Mouse (Mus musculus) CH12.LX (cell line): ENCODE measurements around the gene Zfp451. TPM values are rescaled to one million over a fixed set of nuclear protein-coding genes. Genes with fewer than 3 reads are reported as not detected.

Experiments
- DNase-seq: peaks from one replicate; pipeline ENCODE4 v3.0.0-alpha.2; 2013; ENCODE audit errors: extremely low read depth
- H3K27ac ChIP-seq: 2 replicates; pipeline ENCODE4 v1.5.1; 2012; ENCODE audit warnings: low read depth, mild to moderate bottlenecking, control low read depth, moderate library complexity; ENCODE audit not compliant: insufficient read depth
- H3K27me3 ChIP-seq: replicated peaks from 2 replicates; pipeline ENCODE3; 2012; ENCODE audit warnings: inconsistent platforms
- H3K36me3 ChIP-seq, 2 experiments: replicated peaks in 1 of 2; 2 replicates each; pipeline versions ENCODE3 to v1.6.1; 2012; ENCODE audit warnings: inconsistent platforms in 1 of 2, low read length in 1 of 2, mild to moderate bottlenecking in 1 of 2, mixed read lengths in 1 of 2, moderate library complexity in 1 of 2; ENCODE audit not compliant: control insufficient read depth in 1 of 2, insufficient read depth in 1 of 2
- H3K4me1 ChIP-seq, 2 experiments: 2 replicates each; pipeline ENCODE4 v1.6.1; 2012; ENCODE audit warnings: inconsistent platforms in 1 of 2, moderate library complexity in 1 of 2; ENCODE audit not compliant: insufficient read depth in 2 of 2, control insufficient read depth in 1 of 2
- H3K4me2 ChIP-seq: 2 replicates; pipeline ENCODE4 v1.6.1; 2012; ENCODE audit warnings: low read depth, mild to moderate bottlenecking, control low read depth; ENCODE audit not compliant: poor library complexity, insufficient read depth, severe bottlenecking
- H3K4me3 ChIP-seq, 3 experiments: fragments of 150-350 bp in 1 of 3; sonication (generic) in 1 of 3; replicated peaks in 1 of 3; 2 replicates each; pipeline versions ENCODE3 to v1.5.1; 2011 to 2012; ENCODE audit warnings: low read depth in 2 of 3, low read length in 2 of 3, mild to moderate bottlenecking in 2 of 3, moderate library complexity in 2 of 3, control low read depth in 1 of 3, improper control_type of control experiment in 1 of 3, inconsistent platforms in 1 of 3, mixed read lengths in 1 of 3; ENCODE audit not compliant: poor library complexity in 1 of 3
- H3K79me2 ChIP-seq: replicated peaks from 2 replicates; pipeline ENCODE4 v1.6.1; 2012; ENCODE audit warnings: mild to moderate bottlenecking, moderate library complexity; ENCODE audit not compliant: control insufficient read depth, poor library complexity, insufficient read depth, severe bottlenecking; ENCODE audit errors: extremely low read depth
- H3K9ac ChIP-seq: 2 replicates; pipeline ENCODE4 v1.6.1; 2012; ENCODE audit warnings: low read depth, mild to moderate bottlenecking, control low read depth, moderate library complexity; ENCODE audit not compliant: insufficient read depth
- H3K9me3 ChIP-seq: replicated peaks from 2 replicates; pipeline ENCODE3; 2012; ENCODE audit warnings: low read length, inconsistent platforms, mixed read lengths
- BHLHE40 ChIP-seq: IDR thresholded peaks from 2 replicates; pipeline ENCODE4 v1.6.1; 2011; ENCODE audit warnings: mild to moderate bottlenecking, low read depth, low read length, improper control_type of control experiment
- CTCF ChIP-seq, 2 experiments: IDR thresholded peaks in 1 of 2; conservative IDR thresholded peaks in 1 of 2; 2 replicates each; pipeline ENCODE4 v1.5.1; 2011 to 2012; ENCODE audit warnings: low read depth in 2 of 2, low read length in 2 of 2, improper control_type of control experiment in 1 of 2, inconsistent platforms in 1 of 2, mild to moderate bottlenecking in 1 of 2, moderate library complexity in 1 of 2
- E2F4 ChIP-seq: IDR thresholded peaks from 2 replicates; pipeline ENCODE4 v1.6.1; 2011; ENCODE audit warnings: low read depth, low read length, improper control_type of control experiment; ENCODE audit not compliant: insufficient replicate concordance
- ELF1 ChIP-seq: IDR thresholded peaks from 2 replicates; pipeline ENCODE4 v1.6.1; 2014; ENCODE audit warnings: low read depth, mild to moderate bottlenecking, inconsistent platforms, low read length, improper control_type of control experiment
- EP300 ChIP-seq: IDR thresholded peaks from 2 replicates; pipeline ENCODE4 v1.6.1; 2011; ENCODE audit warnings: low read length, improper control_type of control experiment
- ETS1 ChIP-seq: conservative IDR thresholded peaks from 2 replicates; pipeline ENCODE4 v1.6.1; 2012; ENCODE audit warnings: low read depth, mild to moderate bottlenecking, inconsistent platforms, low read length, improper control_type of control experiment, moderate library complexity
- KAT2A ChIP-seq: IDR thresholded peaks from 2 replicates; pipeline ENCODE4 v1.6.1; 2012; ENCODE audit warnings: low read length, improper control_type of control experiment, inconsistent platforms; ENCODE audit not compliant: insufficient replicate concordance
- MAFK ChIP-seq: IDR thresholded peaks from 2 replicates; pipeline ENCODE4 v1.6.1; 2011; ENCODE audit warnings: low read length, improper control_type of control experiment; ENCODE audit not compliant: insufficient replicate concordance
- MAZ ChIP-seq: IDR thresholded peaks from 2 replicates; pipeline ENCODE4 v1.6.1; 2012; ENCODE audit warnings: low read depth, mild to moderate bottlenecking, inconsistent platforms, low read length, improper control_type of control experiment, moderate library complexity
- MEF2A ChIP-seq: IDR thresholded peaks from 2 replicates; pipeline ENCODE4 v1.6.1; 2014; ENCODE audit warnings: low read depth, mild to moderate bottlenecking, inconsistent platforms, low read length, improper control_type of control experiment, borderline replicate concordance
- MXI1 ChIP-seq: IDR thresholded peaks from 2 replicates; pipeline ENCODE4 v1.6.1; 2011; ENCODE audit warnings: mild to moderate bottlenecking, low read depth, low read length, improper control_type of control experiment
- MYC ChIP-seq: IDR thresholded peaks from 2 replicates; pipeline ENCODE4 v1.6.1; 2011; ENCODE audit warnings: low read depth, mild to moderate bottlenecking, improper control_type of control experiment, low read length
- NELFE ChIP-seq: IDR thresholded peaks from 2 replicates; pipeline ENCODE4 v1.6.1; 2011; ENCODE audit warnings: low read depth, low read length, improper control_type of control experiment
- NRF1 ChIP-seq: IDR thresholded peaks from 2 replicates; pipeline ENCODE4 v1.6.1; 2014; ENCODE audit warnings: low read depth, mild to moderate bottlenecking, inconsistent platforms, low read length, improper control_type of control experiment, moderate library complexity
- POLR2A ChIP-seq: IDR thresholded peaks from 2 replicates; pipeline ENCODE4 v1.6.1; 2011; ENCODE audit warnings: low read depth, mild to moderate bottlenecking, improper control_type of control experiment, low read length
- POLR2AphosphoS2 ChIP-seq: IDR thresholded peaks from 2 replicates; pipeline ENCODE4 v1.6.1; 2011; ENCODE audit warnings: low read depth, low read length, improper control_type of control experiment
- RAD21 ChIP-seq: IDR thresholded peaks from 2 replicates; pipeline ENCODE4 v1.6.1; 2011; ENCODE audit warnings: low read depth, mild to moderate bottlenecking, low read length, improper control_type of control experiment, moderate library complexity
- SIN3A ChIP-seq: IDR thresholded peaks from 2 replicates; pipeline ENCODE4 v1.6.1; 2012; ENCODE audit warnings: low read length, improper control_type of control experiment, inconsistent platforms
- TCF12 ChIP-seq: IDR thresholded peaks from 2 replicates; pipeline ENCODE4 v1.6.1; 2014; ENCODE audit warnings: low read depth, mild to moderate bottlenecking, inconsistent platforms, low read length, improper control_type of control experiment
- USF2 ChIP-seq: conservative IDR thresholded peaks from 2 replicates; pipeline ENCODE4 v1.6.1; 2011; ENCODE audit warnings: low read depth, low read length, improper control_type of control experiment
- ZC3H11A ChIP-seq: IDR thresholded peaks from 2 replicates; pipeline ENCODE4 v1.6.1; 2012; ENCODE audit warnings: low read depth, mild to moderate bottlenecking, inconsistent platforms, low read length, improper control_type of control experiment
- ZKSCAN1 ChIP-seq: IDR thresholded peaks from 2 replicates; pipeline ENCODE4 v1.6.1; 2012; ENCODE audit warnings: low read depth, inconsistent platforms, low read length, improper control_type of control experiment, borderline replicate concordance
- ZMIZ1 ChIP-seq: IDR thresholded peaks from 2 replicates; pipeline ENCODE4 v1.6.1; 2012; ENCODE audit warnings: low read depth, mild to moderate bottlenecking, inconsistent platforms, low read length, improper control_type of control experiment
- ZNF384 ChIP-seq: IDR thresholded peaks from 2 replicates; pipeline ENCODE4 v1.6.1; 2012; ENCODE audit warnings: low read depth, low read length, improper control_type of control experiment, inconsistent platforms
- dilution Hi-C: fragments of 300-500 bp; cut with MboI; formaldehyde crosslinking; loops from 2 replicates; pipeline ENCODE4 v1.14.3; 2020; ENCODE audit warnings: low sequenced_read_pairs; ENCODE audit not compliant: extremely low pct_unique_long_range_greater_than_20kb, extremely low pct_ligation_motif_present
- in situ Hi-C: fragments of 300-500 bp; cut with MboI; formaldehyde crosslinking; loops from 3 replicates; pipeline ENCODE4 v1.14.3; 2019; ENCODE audit warnings: low sequenced_read_pairs, low pct_ligation_motif_present, low pct_unique_long_range_greater_than_20kb, mixed read lengths
- polyA plus RNA-seq: library from polyadenylated mRNA; unstranded; fragments of >175 nt; gene quantifications from 2 replicates; pipeline ENCODE4 v1.2.1, GENCODE M21; 2012; ENCODE audit warnings: low read depth; ENCODE audit not compliant: insufficient read length
- total RNA-seq, 2 experiments: library from RNA; depleted of rRNA; stranded (reverse); fragments of 300-350 nt in 1 of 2; fragments of >200 nt in 1 of 2; gene quantifications; 2 replicates each; pipeline ENCODE4 v1.2.3; 2012 to 2014

Gene Zfp451
- total and polyA plus RNA-seq, 3 experiments: 13.9 to 23.0 (median 20.5) TPM

DNA sequence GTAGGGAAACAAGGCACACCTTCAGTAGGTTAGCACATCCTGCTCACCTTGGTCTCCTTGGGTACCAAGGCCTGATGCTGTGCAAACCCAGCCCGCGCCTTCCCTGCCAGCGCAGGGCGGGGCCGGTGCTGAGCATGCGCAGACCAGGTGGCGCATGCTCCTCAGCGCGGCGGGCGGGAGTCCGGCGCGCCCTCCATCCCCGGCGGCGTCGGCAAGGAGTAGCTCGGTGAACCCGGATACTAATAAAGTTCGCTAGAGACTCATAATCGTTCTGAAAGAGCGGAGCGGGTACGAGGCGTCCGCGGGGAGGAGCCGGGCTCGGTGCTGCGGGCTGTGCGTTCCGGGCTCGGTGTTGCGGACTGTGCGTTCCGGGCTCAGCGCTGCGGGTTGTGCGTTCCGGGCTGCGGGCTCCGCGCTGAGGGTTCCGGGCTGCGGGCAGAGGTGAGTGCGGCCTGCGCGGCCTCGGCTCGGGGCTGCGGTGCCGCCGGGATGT, 94.6 kb downstream of the Zfp451 start, which contains the start of gene Rab23 (continued):
- TF ChIP-seq POLR2AphosphoS2: peak; percentile 45; the same call in 1 of the 2 replicates
- TF ChIP-seq ELF1: peak; percentile 42; the same call in 1 of the 2 replicates
- no peak for TF ChIP-seq RAD21
- TF ChIP-seq ZKSCAN1: no peak
- TF ChIP-seq NRF1: peak; percentile 99
- TF ChIP-seq E2F4: peak; percentile 63; the same call in 1 of the 2 replicates
- TF ChIP-seq MXI1: peak; percentile 47; the same call in 1 of the 2 replicates

GRCm38 (mm10) chr1:33717636-33718035, 96.8 kb downstream of the Zfp451 start:
- Histone ChIP-seq H3K4me1 (peaks cover 3 to 22% of the 10 kb centered on the region in 2 experiments), H3K9me3 (no peaks in the 10 kb centered on the region), H3K27me3 (no peaks in the 10 kb centered on the region), H3K27ac (no peak overlapping the region), H3K4me2 (no peak overlapping the region), H3K36me3 (peaks cover 7 to 11% of the 10 kb centered on the region in 2 experiments), H3K79me2 (peaks cover 16% of the 10 kb centered on the region), H3K4me3 (no peak overlapping the region), H3K9ac (no peak overlapping the region)
- dilution Hi-C loops: no loop called here
- in situ Hi-C loops: no loop called here
- TF ChIP-seq KAT2A (no peak), USF2 (no peak), SIN3A (no peak), ZC3H11A (no peak), MAFK (no peak), ETS1 (no peak), POLR2A (no peak), MEF2A (no peak), E2F4 (no peak), ZMIZ1 (no peak)
- DNase-seq: no peak

DNA sequence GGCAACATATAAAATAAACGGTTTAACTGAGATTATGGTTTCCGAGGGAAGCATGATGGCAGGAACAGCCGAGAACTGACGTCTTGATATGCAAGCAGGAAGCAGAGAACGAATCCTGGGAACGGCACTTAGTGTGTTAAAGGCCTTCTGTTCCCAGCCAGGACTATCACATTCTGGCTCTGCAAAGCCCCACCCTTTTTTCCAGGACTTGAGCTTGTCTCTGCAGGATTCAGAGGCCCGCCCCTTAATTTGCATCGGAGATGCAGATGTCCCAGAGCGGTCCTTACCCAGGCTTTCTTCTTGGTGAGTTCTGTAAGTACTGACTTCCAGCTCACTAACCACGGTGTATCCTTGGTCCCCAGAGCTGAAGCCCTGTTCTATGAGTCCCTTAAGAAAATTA, 99.6 kb downstream of the Zfp451 start:
- peak overlapping the region; percentile 51 for H3K4me2 ChIP-seq
- no peak for DNase-seq
- dilution Hi-C loops: no loop called here
- H3K4me1 ChIP-seq: peaks cover 6 to 17% of the 10 kb centered on the region in 2 experiments
- H3K27me3 ChIP-seq: no peaks in the 10 kb centered on the region
- H3K36me3 ChIP-seq: no peaks in the 10 kb centered on the region
- no peaks in the 10 kb centered on the region for H3K9me3 ChIP-seq
- in situ Hi-C loops: no loop called here
- no peak overlapping the region for H3K9ac ChIP-seq
- TF ChIP-seq USF2 (no peak), ZNF384 (no peak), KAT2A (no peak), SIN3A (no peak), ELF1 (no peak), NRF1 (no peak), RAD21 (no peak), ZKSCAN1 (no peak), BHLHE40 (no peak), MXI1 (no peak), ETS1 (no peak), CTCF (conservative IDR thresholded peaks at IDR 0.05 in 1 of 2, IDR thresholded peaks at IDR 0.05 in 1 of 2; ENCODE audit: low read depth in 2 of 2, low read length in 2 of 2) (no peak), MYC (no peak), TCF12 (no peak), EP300 (no peak), MAFK (no peak), ZMIZ1 (no peak), NELFE (no peak), MAZ (no peak), E2F4 (no peak)
- no peaks in the 10 kb centered on the region for H3K79me2 ChIP-seq
- no peak overlapping the region for H3K27ac ChIP-seq
- H3K4me3 ChIP-seq: no peak overlapping the region
